Mouse (Mus musculus) erythroblast, embryonic 14.5 days (primary cell): ENCODE results near the gene Cbarp. TPM values are rescaled to one million over a fixed set of nuclear protein-coding genes. Genes with fewer than 3 reads are reported as not detected.

ENCODE experiments used
- H3K27me3 ChIP-seq: 2 replicates; pipeline ENCODE4 v1.6.1; 2012; ENCODE audit warnings: inconsistent platforms; ENCODE audit not compliant: control insufficient read depth
- H3K36me3 ChIP-seq: 2 replicates; pipeline ENCODE4 v1.6.1; 2012; ENCODE audit warnings: mild to moderate bottlenecking, inconsistent platforms; ENCODE audit not compliant: control insufficient read depth
- H3K4me1 ChIP-seq: 2 replicates; pipeline ENCODE4 v1.6.1; 2012; ENCODE audit warnings: inconsistent platforms; ENCODE audit not compliant: control insufficient read depth
- H3K4me3 ChIP-seq: replicated peaks from 2 replicates; pipeline ENCODE3; 2012; ENCODE audit warnings: moderate library complexity, mild to moderate bottlenecking, inconsistent platforms
- H3K9me3 ChIP-seq: 2 replicates; pipeline ENCODE4 v1.6.1; 2012; ENCODE audit warnings: low read length, inconsistent platforms, mixed read lengths; ENCODE audit not compliant: control insufficient read depth
- GATA1 ChIP-seq: IDR thresholded peaks from 2 replicates; pipeline ENCODE4 v1.6.1; 2012; ENCODE audit warnings: low read length, inconsistent platforms, mixed read lengths
- TAL1 ChIP-seq: IDR thresholded peaks from 3 replicates; pipeline ENCODE4 v1.6.1; 2012; ENCODE audit warnings: low read length, inconsistent platforms, mixed read lengths
- polyA plus RNA-seq: library from polyadenylated mRNA; stranded (reverse); fragments of >175 nt; gene quantifications from 2 replicates; pipeline ENCODE4 v1.2.3, GENCODE M21; 2012

Gene Cbarp
- polyA plus RNA-seq, 1 experiment, result 0.52 TPM

DNA sequence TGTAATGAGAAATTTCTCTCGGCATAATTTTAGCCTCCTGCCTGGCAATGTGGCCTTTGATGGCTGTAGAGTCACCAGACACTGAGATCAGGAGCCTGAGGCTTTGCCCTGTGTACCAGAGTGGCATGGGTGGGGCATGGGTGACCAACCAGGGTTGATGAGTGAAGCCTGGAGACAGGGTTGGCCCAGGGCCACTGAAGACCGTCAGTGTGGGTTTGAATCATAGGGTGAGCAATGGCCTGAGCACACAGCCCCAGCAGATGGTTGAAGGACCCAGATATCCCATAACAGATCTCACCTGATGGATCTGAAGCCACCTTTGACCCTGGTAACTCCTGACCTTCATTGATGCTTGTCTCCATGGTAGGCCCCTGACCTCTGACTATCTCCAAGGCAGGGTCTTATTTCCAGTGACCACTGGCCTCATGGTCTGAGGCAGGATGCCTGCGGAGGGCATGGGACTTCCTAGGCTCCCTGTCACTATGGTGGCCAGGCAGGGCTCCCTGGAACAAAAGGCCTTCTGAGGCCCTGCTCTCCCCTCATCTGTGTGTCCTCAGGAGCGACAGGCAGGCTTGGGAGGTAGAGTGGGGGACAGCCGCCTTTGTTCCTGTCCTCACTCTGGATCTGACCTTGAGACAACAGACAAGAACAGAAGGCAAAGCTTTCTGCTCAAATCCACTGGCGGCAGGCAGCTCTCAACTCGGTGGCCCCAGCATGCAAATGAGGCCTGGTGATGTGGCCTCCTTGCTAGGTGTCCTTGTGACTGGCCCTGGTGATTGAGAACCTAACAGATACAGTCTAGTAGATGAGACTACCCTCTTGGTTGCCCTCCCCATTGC is 37.0 kb upstream of the Cbarp start:
- Histone ChIP-seq H3K27me3 (peaks cover 54% of the 10 kb centered on the region), H3K9me3 (no peaks in the 10 kb centered on the region)
- no peak for TF ChIP-seq GATA1
- no peak for TF ChIP-seq TAL1

DNA sequence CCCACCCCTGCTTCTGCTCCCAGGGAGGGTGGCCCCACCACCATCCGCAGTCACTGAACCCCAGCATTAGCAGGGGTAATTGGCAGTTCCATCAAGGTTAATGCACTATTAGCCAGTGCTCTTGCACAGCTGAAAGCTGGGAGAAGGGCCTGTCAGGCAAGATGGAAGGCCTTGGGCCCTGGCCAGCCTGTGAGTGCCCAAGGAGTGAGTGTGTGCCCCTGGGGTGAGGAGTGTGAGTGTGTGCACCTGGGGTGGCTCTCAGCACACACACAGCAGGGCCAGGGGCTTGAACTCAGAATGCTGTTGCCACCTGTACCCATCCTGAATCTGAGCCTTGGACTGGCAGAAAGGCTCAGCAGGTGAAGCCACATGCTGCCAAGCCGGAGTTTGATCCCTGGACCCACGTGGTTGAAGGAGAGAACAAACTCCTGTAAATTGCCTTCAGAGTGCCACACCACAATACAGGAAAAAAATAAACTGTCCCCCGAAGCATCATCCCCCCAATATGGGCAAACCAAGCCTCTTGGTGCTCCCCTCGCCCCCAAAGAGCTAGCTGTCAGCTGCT is 35.7 kb upstream of the Cbarp start:
- H3K4me3 ChIP-seq, result no peak overlapping the region
- TF ChIP-seq TAL1 (no peak), GATA1 (no peak)
- peaks cover 21% of the 10 kb centered on the region for H3K36me3 ChIP-seq
- H3K27me3 ChIP-seq, result peaks cover 41% of the 10 kb centered on the region
- peaks cover 10% of the 10 kb centered on the region for H3K9me3 ChIP-seq
- H3K4me1 ChIP-seq, result peaks cover 46% of the 10 kb centered on the region

More for the DNA sequence above, 37.0 kb upstream of the Cbarp start:
- Histone ChIP-seq H3K4me1 (peaks cover 33% of the 10 kb centered on the region), H3K4me3 (no peak overlapping the region), H3K36me3 (peaks cover 9% of the 10 kb centered on the region)

DNA sequence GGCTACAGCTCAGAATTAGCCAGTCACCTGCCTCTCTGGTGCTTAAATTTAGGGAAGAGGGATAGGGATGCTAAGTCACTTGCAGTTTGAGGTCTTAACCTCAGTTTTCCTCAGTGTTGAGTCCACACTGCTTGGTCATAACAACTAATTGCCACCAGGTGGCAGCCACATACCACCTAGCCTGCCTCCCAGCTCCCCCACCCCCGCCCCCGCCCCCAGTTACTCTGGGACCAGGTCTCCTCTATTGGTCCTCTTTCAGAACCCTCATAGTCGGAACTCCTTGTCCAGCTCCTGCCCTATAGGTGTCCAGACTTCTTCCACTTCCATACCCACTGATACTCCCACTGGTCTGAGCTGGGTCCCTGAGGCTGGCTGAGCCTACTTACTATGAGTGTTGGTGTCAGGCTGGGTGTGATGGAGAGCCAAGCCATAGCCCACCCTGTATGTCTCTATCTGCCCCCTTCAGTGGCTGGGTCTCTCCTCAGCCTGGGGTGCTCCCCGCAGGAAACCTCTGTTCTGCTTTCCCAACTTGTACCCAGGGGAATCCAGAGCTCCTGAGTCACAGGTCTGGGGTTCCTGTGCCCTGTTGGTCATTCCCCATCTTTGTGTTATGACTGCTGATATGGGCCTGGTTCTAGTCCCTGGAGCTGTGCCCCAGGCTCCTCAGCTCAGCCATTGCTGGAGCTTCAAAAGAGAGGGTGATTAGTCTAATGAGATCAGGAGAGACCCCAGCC is 35.1 kb upstream of the Cbarp start:
- H3K9me3 ChIP-seq, result peaks cover 15% of the 10 kb centered on the region
- peaks cover 27% of the 10 kb centered on the region for H3K36me3 ChIP-seq
- no peak overlapping the region for H3K4me3 ChIP-seq
- peaks cover 34% of the 10 kb centered on the region for H3K27me3 ChIP-seq
- H3K4me1 ChIP-seq, result peaks cover 48% of the 10 kb centered on the region
- TF ChIP-seq TAL1 (no peak), GATA1 (no peak)

- no peak for TF ChIP-seq GATA1
- Histone ChIP-seq H3K9me3 (peaks cover 25% of the 10 kb centered on the region), H3K27me3 (peaks cover 24% of the 10 kb centered on the region), H3K4me3 (no peak overlapping the region), H3K36me3 (peaks cover 37% of the 10 kb centered on the region), H3K4me1 (peaks cover 54% of the 10 kb centered on the region)
Measured at GRCm38 (mm10) chr10:80174705-80175104, 34.1 kb upstream of the Cbarp start.

DNA sequence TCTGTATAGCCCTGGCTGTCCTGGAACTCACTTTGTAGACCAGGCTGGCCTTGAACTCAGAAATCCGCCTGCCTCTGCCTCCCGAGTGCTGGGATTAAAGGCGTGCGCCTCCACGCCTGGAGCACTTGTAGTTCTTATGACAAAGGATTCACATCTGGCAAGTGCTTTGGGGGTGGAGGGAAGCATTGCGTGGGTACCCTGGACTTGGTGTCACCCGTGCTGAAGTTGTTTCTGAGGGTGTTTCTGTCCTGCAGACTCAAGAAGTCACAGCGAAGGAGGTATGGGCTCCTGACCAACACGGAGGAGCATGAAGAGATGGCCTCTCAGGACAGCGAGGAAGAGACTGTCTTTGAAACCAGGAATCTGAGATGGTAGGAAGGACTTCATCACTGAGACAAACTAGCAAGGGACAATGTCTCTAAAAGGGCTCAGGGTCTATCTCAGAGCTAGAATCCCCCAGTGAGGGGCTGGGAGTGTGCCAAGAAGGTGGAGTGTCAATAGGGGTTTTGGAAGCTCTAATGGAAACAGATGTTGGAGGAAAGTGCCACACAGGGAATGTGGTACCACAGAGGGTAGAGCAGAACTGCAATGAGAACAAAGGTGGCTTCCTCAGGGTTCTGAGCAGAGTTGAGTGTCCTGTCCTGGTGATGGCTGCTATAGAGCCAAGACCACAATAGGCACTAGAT is 33.5 kb upstream of the Cbarp start:
- peaks cover 18% of the 10 kb centered on the region for H3K27me3 ChIP-seq
- H3K4me1 ChIP-seq, result peaks cover 56% of the 10 kb centered on the region
- H3K9me3 ChIP-seq, result peaks cover 26% of the 10 kb centered on the region
- peaks cover 43% of the 10 kb centered on the region for H3K36me3 ChIP-seq
- no peak for TF ChIP-seq GATA1
- no peak for TF ChIP-seq TAL1
- H3K4me3 ChIP-seq, result no peak overlapping the region

GRCm38 (mm10) chr10:80173358-80173757 is 32.7 kb upstream of the Cbarp start:
- Histone ChIP-seq H3K27me3 (peaks cover 11% of the 10 kb centered on the region), H3K4me1 (peaks cover 61% of the 10 kb centered on the region), H3K4me3 (peak overlapping the region; percentile 83), H3K36me3 (peaks cover 43% of the 10 kb centered on the region), H3K9me3 (peaks cover 26% of the 10 kb centered on the region)
- TF ChIP-seq GATA1, result no peak
- no peak for TF ChIP-seq TAL1

- Histone ChIP-seq H3K4me1 (peaks cover 64% of the 10 kb centered on the region), H3K36me3 (peaks cover 43% of the 10 kb centered on the region), H3K9me3 (peaks cover 26% of the 10 kb centered on the region), H3K27me3 (peaks cover 4% of the 10 kb centered on the region), H3K4me3 (peak within 1 kb of the TSS; percentile 83)
- no peak for TF ChIP-seq GATA1
- TF ChIP-seq TAL1, result no peak
Measured at GRCm38 (mm10) chr10:80172527-80173292, 32.1 kb upstream of the Cbarp start, which contains the start of gene 1600002K03Rik. TSS of gene 1600002K03Rik (plus strand) at chr10:80172944.
